Mouse (Mus musculus): ENCODE data around the gene Lrch4.

- TF ChIP-seq POLR2A (IDR thresholded peaks at IDR 0.05; ENCODE audit: control insufficient read depth, low read depth, low read length) (no peak), CTCF (IDR thresholded peaks at IDR 0.05; ENCODE audit: control insufficient read depth, insufficient read depth, insufficient replicate concordance, low read depth, low read length) (peak; percentile 66; the same call in 1 of the 2 replicates)
Observed at GRCm38 (mm10) chr5:137652474-137652873, 23.6 kb downstream of the Lrch4 start.

Measured in testis, adult 2 months (tissue).